Mouse (Mus musculus): ENCODE results near the gene Olfr522. TPM values are rescaled to one million over a fixed set of nuclear protein-coding genes. Genes with fewer than 3 reads are reported as not detected.

Gene Olfr522
- total RNA-seq (2021) = not detected
- long read RNA-seq, experiment 1 = 0 reads
- long read RNA-seq, experiment 2 = 0 reads

GRCm38 (mm10) chr7:140164664-140165063 lies at the start of gene Olfr522:
Olfr522 (minus strand) TSS chr7:140164764.
- DNase-seq = no peak

GRCm38 (mm10) chr7:140213841-140214240 lies 49.3 kb upstream of the Olfr522 start:
- DNase-seq = no peak

- DNase-seq = no peak
These were observed 44.1 kb upstream of the Olfr522 start for GRCm38 (mm10) chr7:140208677-140209076.

DNA sequence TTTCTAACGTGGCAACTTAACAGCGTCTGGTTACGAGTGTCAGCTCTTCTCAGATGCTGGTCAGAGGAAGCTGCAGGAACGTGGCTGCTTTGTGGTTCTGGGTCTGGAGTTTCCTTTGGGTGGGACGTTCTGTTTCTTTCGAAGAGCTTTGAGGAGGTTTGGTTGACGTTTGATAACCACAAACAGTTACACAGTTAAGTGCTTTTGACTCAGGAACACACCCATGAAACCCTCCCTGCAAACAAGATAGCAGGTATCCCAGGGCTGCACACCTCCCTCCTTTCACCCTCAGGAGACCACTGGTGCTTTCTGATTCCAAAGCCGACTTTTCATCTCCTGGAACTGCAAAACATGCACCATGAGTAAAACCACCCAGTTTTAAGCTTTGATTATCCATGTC lies 43.6 kb upstream of the Olfr522 start:
- no peak for DNase-seq

- DNase-seq = no peak
These were observed 42.3 kb upstream of the Olfr522 start for GRCm38 (mm10) chr7:140206904-140207303.

- no peak for DNase-seq
These were observed 41.3 kb upstream of the Olfr522 start, which contains the start of gene Olfr524 for GRCm38 (mm10) chr7:140205864-140206263. Olfr524 (minus strand) TSS chr7:140205964.

GRCm38 (mm10) chr7:140201090-140201489 lies 36.5 kb upstream of the Olfr522 start:
- DNase-seq = no peak

DNA sequence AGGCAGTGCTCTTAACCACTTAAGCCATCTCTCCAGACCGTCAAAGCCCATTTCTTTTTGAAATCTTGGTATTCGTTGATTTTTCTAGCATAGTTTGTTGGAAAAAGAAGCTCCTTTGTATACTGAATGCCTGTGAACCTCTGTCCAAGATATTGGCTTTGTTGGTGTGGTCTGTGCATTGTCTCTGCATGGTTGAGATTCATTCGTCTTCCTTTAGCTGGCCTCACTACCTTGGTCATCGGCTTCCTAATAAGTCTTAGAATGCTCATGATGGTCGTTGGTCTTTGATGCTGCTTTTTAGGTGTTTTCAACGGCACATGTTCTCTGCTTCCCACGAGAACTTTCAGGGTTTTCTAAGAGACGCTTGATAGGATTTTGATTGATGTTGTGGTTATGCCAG lies 31.4 kb upstream of the Olfr522 start:
- no peak for DNase-seq

- DNase-seq = no peak
These were observed 29.5 kb upstream of the Olfr522 start for GRCm38 (mm10) chr7:140194031-140194430.

DNA sequence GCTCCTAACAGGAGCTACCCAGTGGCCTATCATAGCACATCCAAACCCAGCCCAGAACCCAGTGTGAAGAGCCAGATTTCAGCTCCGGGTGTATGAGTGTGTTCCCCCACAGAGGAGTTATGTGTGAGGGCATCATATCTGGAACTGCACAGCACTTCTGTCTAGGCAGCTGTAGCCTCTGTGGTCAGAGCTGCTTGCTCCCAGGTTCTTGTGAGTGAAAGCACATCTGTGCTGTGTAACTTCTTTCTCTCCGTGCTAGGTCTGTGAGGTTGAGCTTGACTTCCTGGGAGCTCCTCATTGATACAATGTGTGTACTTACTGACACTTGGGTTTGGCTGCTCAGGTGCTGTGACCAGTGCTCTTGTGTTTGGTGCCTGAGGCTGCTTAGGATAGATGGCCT lies 28.3 kb upstream of the Olfr522 start:
- no peak for DNase-seq

DNA sequence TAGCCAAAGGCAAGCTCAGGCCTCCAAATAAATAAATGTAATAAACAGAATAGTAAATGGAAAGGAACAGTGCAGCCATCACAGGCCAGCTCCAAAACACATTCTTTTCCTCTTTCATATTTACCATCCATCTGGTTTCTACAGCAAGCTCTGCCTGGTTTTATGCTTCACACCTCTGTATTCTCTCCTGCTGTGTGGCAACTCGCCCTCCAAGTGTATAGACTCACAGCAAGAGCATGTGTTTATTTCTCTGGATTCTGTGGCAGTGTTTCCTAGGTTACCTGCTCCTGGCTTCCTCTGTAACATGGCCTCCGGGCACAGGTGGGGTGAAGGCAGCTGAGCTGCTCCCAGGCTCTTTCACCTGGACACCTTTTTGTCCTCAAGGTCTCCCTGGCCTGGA lies 27.9 kb upstream of the Olfr522 start:
- no peak for DNase-seq

- DNase-seq = no peak
These were observed 25.9 kb upstream of the Olfr522 start for GRCm38 (mm10) chr7:140190435-140190834.

DNA sequence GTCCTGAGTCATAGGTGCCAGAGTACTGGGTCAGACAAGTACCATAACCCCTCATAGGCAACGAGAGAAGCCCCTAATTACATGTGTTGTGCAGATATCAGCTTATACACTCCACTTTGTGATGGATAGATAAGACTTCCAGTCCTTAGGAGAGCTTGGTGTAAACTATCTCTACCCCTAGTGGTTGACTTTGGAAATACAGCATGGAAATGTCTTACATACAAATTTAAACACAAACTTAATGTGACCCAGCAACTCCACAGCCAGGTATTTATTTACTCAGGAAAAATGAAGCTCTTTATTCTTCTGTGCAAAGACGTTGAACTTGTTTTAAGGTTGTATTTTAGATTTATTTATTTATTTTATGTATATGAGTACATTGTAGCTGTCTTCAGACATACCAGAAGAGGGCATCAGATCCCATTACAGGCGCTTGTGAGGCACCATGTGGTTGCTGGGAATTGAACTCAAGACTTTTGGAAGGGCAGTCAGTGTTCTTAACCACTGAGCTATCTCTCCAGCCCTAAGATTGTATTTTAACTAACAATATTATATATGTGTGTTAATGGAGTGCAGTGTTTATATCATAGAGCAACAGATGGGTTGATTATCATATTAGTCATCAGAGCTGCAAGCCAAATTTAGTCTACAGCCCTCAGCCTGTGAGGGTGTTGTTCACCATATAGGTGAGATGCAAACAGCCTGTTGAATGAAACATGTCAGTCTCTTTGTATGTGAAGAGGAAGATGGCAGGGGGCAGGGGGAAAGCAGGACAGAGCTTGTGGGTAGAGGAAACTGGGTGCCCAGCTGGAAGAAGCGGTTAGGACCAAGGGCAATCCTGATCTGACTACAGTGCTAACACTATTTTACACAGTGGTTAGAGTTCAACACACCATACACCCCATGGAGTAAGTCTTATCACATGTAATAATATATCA lies 24.1 kb upstream of the Olfr522 start:
- no peak for DNase-seq

- no peak for DNase-seq
These were observed 23.3 kb upstream of the Olfr522 start for GRCm38 (mm10) chr7:140187721-140188390.

GRCm38 (mm10) chr7:140186646-140187620 lies 22.4 kb upstream of the Olfr522 start:
- no peak for DNase-seq

DNA sequence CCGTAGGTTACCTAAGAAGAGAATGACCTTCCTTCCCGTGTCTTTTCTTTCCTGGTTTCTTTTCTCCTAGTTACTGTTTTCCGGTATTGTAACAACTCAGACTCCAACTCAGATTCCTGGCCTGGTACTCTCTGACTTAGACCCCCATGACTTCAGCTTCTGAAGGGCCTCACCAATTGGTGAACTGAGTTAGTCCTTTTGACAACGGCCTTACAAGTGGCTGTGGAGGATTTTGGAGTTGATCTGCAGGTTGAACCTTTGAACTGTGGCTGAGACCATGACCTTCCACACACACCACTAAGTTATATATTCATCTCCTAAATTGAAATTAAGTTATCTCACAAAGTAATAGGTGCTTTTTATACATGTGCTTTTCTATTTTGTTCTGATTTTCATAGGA lies 19.6 kb upstream of the Olfr522 start:
- DNase-seq = no peak

- DNase-seq = no peak
These were observed 16.1 kb upstream of the Olfr522 start for GRCm38 (mm10) chr7:140180692-140181091.

DNA sequence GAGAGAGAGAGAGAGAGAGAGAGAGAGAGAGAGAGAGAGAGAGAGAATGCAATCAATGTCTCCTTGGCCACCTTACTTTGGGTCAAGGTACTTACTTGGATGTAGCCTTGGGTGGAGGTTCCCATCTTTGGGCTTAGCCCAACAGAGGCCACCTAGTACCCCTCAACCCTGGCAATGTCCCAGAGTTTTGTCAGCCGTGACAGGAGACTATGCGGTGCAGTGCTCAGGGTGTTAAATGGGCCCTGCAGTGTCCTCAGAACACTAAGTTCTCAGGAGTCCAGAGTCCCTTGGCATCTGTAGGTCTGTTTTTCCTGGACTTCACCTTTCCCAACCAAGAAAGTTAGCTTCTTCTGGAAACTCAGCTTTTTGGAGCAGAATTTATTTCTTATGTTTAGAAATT lies 14.6 kb upstream of the Olfr522 start:
- DNase-seq = no peak

DNA sequence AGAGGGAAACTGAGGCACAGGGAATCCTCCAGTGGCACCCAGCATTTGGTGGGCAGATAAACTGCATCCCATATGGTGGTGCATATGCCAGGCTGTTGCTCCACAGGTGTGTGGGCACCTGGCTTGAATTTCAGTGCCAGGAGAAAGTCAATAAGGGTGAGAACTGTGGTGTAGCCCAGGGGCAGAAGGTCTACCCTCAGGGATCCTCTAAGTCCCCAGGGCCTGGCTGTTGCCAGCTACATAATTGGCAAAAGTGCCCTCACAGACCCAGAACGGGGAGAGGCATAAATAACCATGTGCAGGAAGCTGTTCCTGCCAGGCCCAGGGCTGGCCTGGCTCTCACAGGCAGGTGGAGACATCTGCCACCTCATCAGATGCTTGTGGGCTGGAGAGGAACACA lies 8.4 kb upstream of the Olfr522 start, which contains the start of gene Olfr523:
Olfr523 (plus strand) TSS at position 282 of the 400 bp plus-strand sequence.
- DNase-seq = no peak

DNA sequence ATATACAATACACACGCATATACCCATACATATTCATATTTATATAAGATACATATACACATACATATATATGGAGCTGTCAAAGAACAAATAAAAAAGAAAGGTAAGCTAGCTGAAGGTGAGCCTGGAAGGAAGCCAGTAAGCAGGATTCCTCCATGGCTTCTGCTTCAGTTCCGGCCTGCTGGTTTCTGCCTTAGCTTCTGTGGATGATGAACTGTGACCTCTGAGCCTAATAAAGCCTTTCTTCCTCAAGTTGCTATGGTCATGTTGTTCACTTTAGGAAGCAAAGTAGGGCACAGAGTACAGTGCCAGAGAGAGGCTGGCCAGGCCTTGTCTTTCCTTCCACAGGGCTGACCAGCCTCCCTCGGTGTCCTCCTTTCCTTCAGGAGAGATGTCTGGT lies 6.3 kb upstream of the Olfr522 start:
- no peak for DNase-seq

DNA sequence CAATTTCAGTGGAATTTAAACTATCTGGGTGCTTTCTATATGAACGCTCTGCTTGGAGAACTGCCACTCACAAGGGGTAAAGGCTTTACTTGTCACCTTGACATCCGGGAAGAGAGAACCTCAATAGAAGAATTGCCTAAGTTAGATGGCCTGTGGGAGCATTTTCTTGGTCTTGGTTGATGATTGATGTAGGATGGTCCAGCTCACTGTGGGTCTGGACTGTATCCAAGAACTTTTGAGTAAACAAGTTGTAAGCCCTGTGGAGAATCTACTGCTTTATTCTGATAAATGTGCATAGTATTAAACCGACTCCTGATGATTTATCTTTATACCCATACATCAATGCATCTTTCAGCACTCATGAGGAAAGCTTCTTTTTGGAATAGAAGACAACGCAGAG lies 4.8 kb upstream of the Olfr522 start:
- DNase-seq = no peak

DNA sequence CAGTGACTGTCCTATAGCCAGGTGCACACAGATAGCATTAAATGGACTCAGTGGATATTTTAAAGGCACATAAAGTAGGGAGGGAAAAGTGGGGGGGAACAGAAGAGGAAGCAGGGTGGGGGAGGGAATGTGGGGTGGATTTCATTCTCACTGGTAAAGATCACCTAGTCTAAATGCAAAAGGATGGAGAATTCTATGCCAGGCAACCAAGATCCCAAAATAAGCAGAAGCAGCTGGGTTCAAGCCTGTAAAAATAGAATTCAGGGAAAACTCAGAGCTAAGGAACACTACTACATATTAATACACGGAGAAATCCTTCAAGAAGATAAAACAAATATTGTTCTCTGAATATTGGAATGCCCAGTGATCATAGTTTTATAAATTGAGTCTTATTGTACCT lies 3.4 kb upstream of the Olfr522 start:
- no peak for DNase-seq

All from gastrocnemius, postnatal 10 days (tissue).